Mouse (Mus musculus) heart, postnatal 0 days (tissue): ENCODE results near the gene Olfml2b.

ENCODE experiments used
- CTCF ChIP-seq: IDR thresholded peaks from 2 replicates; pipeline ENCODE4 v1.5.1; 2016; ENCODE audit warnings: antibody characterized with exemption, control low read depth, low read depth
- EP300 ChIP-seq: IDR thresholded peaks from 2 replicates; pipeline ENCODE4 v1.6.1; 2016; ENCODE audit warnings: antibody characterized with exemption, low read depth

- TF ChIP-seq CTCF (no peak), EP300 (no peak)
Observed at GRCm38 (mm10) chr1:170651046-170651723, 6.9 kb downstream of the Olfml2b start.
